Mouse (Mus musculus) G1E (cell line): Measurements from ENCODE around the gene Fndc3b. TPM values are rescaled to one million over a fixed set of nuclear protein-coding genes. Genes with fewer than 3 reads are reported as not detected.

Source experiments
- ATAC-seq: 2 replicates; pipeline ENCODE4 v1.8.0; 2016; ENCODE audit warnings: mild to moderate bottlenecking; ENCODE audit not compliant: insufficient number of reproducible peaks, poor library complexity, low FRiP score, severe bottlenecking; ENCODE audit errors: extremely low read depth
- DNase-seq: peaks from one replicate; pipeline ENCODE4 v3.0.0; 2012; ENCODE audit warnings: low spot score
- H3K27me3 ChIP-seq: 2 replicates; pipeline ENCODE4 v1.6.1; 2012; ENCODE audit warnings: mild to moderate bottlenecking, low read length, inconsistent platforms; ENCODE audit not compliant: insufficient read depth
- H3K36me3 ChIP-seq: replicated peaks from 2 replicates; pipeline ENCODE3; 2012; ENCODE audit warnings: mild to moderate bottlenecking, inconsistent platforms
- H3K4me1 ChIP-seq: 2 replicates; pipeline ENCODE4 v1.6.1; 2012; ENCODE audit warnings: low read depth, low read length, inconsistent platforms, mixed read lengths; ENCODE audit not compliant: insufficient read depth
- H3K4me3 ChIP-seq: 2 replicates; pipeline ENCODE4 v1.5.1; 2012; ENCODE audit warnings: low read depth, mild to moderate bottlenecking, inconsistent platforms, low read length, moderate library complexity, mixed read lengths
- H3K9me3 ChIP-seq: replicated peaks from 2 replicates; pipeline ENCODE4 v1.6.1; 2012; ENCODE audit warnings: inconsistent platforms
- CTCF ChIP-seq: IDR thresholded peaks from 2 replicates; pipeline ENCODE4 v1.5.1; 2012; ENCODE audit warnings: low read depth, low read length, inconsistent platforms, mixed read lengths
- GATA1 ChIP-seq: IDR thresholded peaks from 2 replicates; pipeline ENCODE4 v1.6.1; 2012; ENCODE audit warnings: borderline replicate concordance, low read length, inconsistent platforms, mixed read lengths
- GATA2 ChIP-seq: IDR thresholded peaks from 2 replicates; pipeline ENCODE4 v1.6.1; 2012; ENCODE audit warnings: low read depth, low read length, inconsistent platforms, borderline replicate concordance
- POLR2AphosphoS5 ChIP-seq: IDR thresholded peaks from 2 replicates; pipeline ENCODE4 v1.6.1; 2012; ENCODE audit warnings: low read depth, low read length, inconsistent platforms; ENCODE audit not compliant: insufficient replicate concordance
- TAL1 ChIP-seq: conservative IDR thresholded peaks from 2 replicates; pipeline ENCODE4 v1.6.1; 2012; ENCODE audit warnings: low read depth, low read length, inconsistent platforms, mixed read lengths
- polyA plus RNA-seq: library from polyadenylated mRNA; stranded (reverse); fragments of >175 nt; gene quantifications from 2 replicates; pipeline ENCODE4 v1.2.3, GENCODE M21; 2012
- total RNA-seq, 2 experiments: library from RNA; stranded (forward) in 1 of 2; stranded (reverse) in 1 of 2; fragments of 200-1000 nt in 1 of 2; fragments of >200 nt in 1 of 2; fragmentation: Nextera tagmentation in 1 of 2; gene quantifications; 2 replicates each; pipeline ENCODE4 v1.2.3; 2014 to 2017

Gene Fndc3b
- total and polyA plus RNA-seq, 3 experiments = 0.16 TPM; not detected in 2

DNA sequence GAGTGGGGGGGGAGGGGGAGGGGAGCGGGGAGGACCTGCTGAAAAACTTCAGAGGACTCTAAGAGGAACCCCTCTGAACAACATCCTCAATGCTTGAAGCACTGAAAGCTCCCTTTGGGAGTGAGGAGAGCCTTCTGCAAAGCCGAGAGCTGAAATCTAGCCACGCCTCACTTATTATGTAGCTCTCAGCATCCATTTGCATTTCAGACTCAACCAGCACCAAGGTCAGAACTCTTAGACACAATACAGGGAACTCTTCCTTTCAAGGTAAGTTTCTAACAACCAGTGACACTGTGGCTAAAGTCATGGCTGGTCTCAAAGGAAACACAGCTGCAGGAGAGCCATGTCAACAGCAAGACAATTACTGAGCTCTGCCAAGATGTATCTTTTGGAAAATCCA is 169.9 kb downstream of the Fndc3b start:
- no peaks in the 10 kb centered on the region for H3K36me3 ChIP-seq
- peaks cover 2% of the 10 kb centered on the region; the same call in 1 of the 2 replicates for H3K27me3 ChIP-seq
- H3K9me3 ChIP-seq = no peaks in the 10 kb centered on the region
- DNase-seq = no peak
- no peak for ATAC-seq
- no peak for TF ChIP-seq TAL1
- TF ChIP-seq CTCF = no peak
- no peak for TF ChIP-seq GATA2
- no peak for TF ChIP-seq POLR2AphosphoS5
- no peak for TF ChIP-seq GATA1
- no peaks in the 10 kb centered on the region for H3K4me1 ChIP-seq
- H3K4me3 ChIP-seq = no peak overlapping the region

- TF ChIP-seq CTCF (no peak), TAL1 (no peak), GATA2 (no peak), GATA1 (no peak), POLR2AphosphoS5 (no peak)
- Histone ChIP-seq H3K4me1 (no peaks in the 10 kb centered on the region), H3K27me3 (no peaks in the 10 kb centered on the region), H3K4me3 (no peak overlapping the region), H3K9me3 (no peaks in the 10 kb centered on the region), H3K36me3 (no peaks in the 10 kb centered on the region)
- DNase-seq (no peak), ATAC-seq (no peak)
Measured at GRCm38 (mm10) chr3:27534208-27534607, 176.9 kb downstream of the Fndc3b start.

DNA sequence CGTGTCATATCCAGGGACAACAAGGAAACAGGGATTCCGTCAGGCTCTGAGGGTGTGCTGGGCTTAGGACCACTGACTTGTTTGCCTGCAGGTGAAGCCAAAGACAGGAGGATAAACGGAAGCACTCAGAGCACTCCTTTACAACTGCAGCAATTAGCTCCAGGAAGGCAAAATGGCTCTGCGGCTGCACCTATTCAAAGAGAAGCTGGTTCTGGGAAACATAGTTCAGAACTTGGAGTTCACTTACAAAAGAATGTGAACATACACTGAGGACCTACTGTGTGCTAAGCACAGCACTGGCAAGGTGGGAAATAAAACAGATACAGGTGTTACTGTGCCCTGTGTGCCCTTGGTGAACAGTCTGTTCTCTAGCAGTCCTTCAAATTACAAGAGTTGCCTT is 177.4 kb downstream of the Fndc3b start:
- DNase-seq (no peak), ATAC-seq (no peak)
- Histone ChIP-seq H3K9me3 (no peaks in the 10 kb centered on the region), H3K36me3 (no peaks in the 10 kb centered on the region), H3K4me1 (no peaks in the 10 kb centered on the region), H3K4me3 (no peak overlapping the region), H3K27me3 (no peaks in the 10 kb centered on the region)
- TF ChIP-seq CTCF (no peak), POLR2AphosphoS5 (no peak), GATA2 (no peak), TAL1 (no peak), GATA1 (no peak)

DNA sequence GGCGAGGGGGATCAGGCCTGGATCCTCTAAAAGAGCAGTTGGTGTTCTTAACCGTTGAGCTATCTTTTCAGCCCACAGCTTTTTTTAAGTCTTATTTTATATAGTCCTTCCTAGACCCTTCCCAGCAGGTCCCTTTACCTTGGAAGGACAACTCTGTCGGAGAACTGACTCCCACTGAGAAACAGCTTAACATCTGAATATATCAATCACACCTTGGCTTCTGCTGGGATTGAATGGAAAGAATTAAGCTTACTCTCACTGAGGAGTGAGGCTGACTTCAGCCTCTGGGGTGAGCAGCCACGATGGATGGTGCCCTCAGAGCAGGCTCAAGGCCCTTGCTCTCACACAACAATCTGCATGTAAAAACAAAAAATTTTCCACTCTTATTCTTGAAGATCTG is 179.1 kb downstream of the Fndc3b start:
- Histone ChIP-seq H3K36me3 (no peaks in the 10 kb centered on the region), H3K9me3 (no peaks in the 10 kb centered on the region), H3K4me1 (no peaks in the 10 kb centered on the region), H3K27me3 (no peaks in the 10 kb centered on the region), H3K4me3 (no peak overlapping the region)
- DNase-seq = no peak
- no peak for TF ChIP-seq TAL1
- TF ChIP-seq POLR2AphosphoS5 = no peak
- TF ChIP-seq GATA1 = no peak
- no peak for TF ChIP-seq GATA2
- TF ChIP-seq CTCF = no peak
- ATAC-seq = no peak

- TF ChIP-seq GATA1 = no peak
- TF ChIP-seq CTCF = no peak
- no peak for TF ChIP-seq TAL1
- TF ChIP-seq GATA2 = no peak
- TF ChIP-seq POLR2AphosphoS5 = no peak
- no peaks in the 10 kb centered on the region for H3K36me3 ChIP-seq
- H3K4me3 ChIP-seq = no peak overlapping the region
- ATAC-seq = no peak
- DNase-seq = no peak
- no peaks in the 10 kb centered on the region for H3K9me3 ChIP-seq
- H3K27me3 ChIP-seq = no peaks in the 10 kb centered on the region
- H3K4me1 ChIP-seq = no peaks in the 10 kb centered on the region
Measured at GRCm38 (mm10) chr3:27530370-27530769, 180.7 kb downstream of the Fndc3b start.

DNA sequence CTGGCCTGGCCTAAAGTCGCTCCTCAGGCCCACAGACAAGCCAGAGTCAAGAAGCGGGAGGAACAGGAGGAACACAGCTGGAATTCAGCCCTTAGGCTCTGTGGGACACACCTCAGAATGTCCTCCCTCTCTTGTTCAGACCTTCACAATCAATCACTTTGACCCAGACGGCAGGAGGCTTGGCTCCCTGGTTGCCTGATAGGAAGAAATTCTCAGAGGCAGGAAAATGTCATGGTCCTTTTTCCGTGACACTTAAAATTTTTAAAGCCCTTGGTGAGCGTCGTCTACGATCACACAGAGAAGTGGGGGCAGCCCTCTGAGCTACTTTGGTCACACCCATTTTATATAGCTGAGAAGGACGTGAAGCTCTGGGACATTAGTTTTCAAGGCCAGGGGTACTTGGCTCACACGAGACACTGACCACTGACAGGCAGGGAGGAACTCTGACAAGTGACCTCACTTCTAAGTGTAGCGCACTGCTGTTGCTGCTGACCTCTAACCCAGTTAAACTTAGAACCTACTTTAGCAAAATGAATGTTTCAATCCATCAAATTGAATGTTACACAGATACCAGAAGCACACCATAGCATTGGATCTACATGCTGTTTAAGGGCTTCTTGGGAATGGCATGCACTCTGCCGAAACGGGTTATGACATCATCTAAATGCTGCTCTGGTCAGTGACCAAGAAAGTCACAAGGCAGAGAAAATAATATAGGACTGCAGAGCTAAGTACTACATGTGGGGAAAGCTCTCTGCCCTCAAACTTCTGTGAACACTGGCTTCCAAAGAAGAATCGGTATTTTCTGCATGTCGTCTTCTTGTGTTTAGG is 181.7 kb downstream of the Fndc3b start:
- ATAC-seq = no peak
- TF ChIP-seq GATA1 = no peak
- no peak for TF ChIP-seq GATA2
- no peak for TF ChIP-seq CTCF
- no peak for TF ChIP-seq TAL1
- no peak for TF ChIP-seq POLR2AphosphoS5
- DNase-seq = no peak
- H3K4me1 ChIP-seq = no peaks in the 10 kb centered on the region
- H3K36me3 ChIP-seq = no peaks in the 10 kb centered on the region
- no peaks in the 10 kb centered on the region for H3K27me3 ChIP-seq
- no peak overlapping the region for H3K4me3 ChIP-seq
- no peaks in the 10 kb centered on the region for H3K9me3 ChIP-seq
